Mouse (Mus musculus): ENCODE results near the gene Nmur2.

Gene Nmur2

DNA sequence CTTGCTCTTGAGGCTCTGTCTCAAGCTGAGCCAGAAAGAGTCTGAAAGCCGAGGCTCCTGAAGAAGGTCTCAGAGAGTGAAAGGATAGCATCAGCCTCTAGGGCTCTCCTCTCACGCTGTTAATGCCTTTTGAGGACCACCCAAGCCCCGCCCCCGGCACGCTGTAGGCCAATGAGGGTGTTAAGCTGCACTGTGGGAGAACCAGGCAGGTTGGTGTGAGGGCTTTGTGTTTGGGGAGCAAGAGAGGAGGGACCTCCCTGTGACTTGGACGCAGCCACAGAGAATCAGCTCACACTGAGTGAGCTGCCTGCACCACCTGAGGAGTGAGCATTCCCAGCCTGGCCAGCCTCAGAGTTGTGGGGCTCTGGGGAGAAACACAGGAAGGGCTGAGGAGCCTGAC is at the start of gene Nmur2:
Nmur2 (minus strand) TSS at position 94 of the 400 bp plus-strand sequence.
- peak; percentile 5 for DNase-seq (ENCODE audit: low spot score)

DNA sequence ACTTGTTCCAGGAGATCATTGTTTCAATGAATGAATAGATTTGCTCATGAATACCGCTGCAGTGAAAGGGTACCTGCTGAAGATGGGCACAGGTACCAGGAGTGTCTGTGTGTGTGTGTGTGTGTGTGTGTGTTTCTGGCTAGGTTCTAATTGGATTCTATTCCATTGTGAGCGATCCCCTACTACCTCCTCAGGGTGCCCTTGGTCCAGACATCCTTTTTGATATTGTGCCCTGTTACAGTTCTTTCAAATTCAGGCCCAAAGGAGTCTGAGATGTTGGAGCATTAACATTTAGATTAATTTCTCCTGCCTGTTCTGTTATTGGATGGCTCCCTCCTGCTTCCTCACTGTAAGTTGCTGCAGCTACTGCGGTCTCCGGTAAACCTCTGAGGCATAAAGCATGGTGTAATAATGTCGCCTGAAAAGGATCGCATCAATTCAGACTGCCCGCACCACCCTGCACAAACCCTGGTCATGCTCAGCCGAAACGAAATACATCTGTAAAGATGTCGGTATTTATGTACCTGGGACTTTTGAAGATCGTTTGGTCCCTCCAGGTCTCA is 48.4 kb upstream of the Nmur2 start:
- DNase-seq (ENCODE audit: low spot score): no peak

DNA sequence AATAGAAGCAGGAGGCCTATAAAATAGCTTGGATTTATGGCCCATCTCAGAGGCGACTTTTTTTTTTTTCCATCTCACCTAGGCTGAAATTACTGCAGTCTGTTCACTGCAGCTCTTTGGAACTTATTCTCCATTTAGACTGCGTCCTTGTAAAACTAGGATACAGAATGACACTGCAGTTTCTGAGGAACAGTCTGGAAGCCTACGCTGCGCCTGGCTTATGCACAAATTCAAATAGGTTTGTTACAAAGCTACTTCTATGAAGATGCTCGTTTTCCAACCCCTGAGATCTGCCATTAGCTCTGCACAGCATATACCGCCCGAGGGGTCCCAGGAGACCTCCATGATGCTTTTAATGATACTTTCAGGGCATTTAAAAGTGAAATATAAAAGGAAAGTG is 31.3 kb upstream of the Nmur2 start:
- DNase-seq (ENCODE audit: low spot score): no peak

DNA sequence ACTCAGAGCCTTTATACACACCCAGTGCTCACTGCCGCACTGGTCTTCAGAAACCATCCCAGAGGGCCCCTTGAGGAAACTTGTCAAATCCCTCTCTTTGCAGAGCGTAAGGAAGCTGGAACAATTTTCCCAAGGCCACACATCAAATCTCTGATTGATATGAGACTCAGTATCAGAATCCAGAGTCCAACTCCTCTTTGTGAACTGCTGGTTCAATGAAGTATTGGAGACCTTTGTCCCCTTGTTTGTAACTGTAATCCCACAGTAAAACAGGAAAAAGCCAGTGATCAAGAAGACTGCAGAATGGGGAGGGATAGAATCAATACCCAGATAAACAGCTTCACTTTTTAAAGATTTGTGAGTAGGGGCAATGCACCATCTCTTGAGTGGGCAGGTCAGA is 28.8 kb upstream of the Nmur2 start:
- no peak for DNase-seq (ENCODE audit: low spot score)

DNA sequence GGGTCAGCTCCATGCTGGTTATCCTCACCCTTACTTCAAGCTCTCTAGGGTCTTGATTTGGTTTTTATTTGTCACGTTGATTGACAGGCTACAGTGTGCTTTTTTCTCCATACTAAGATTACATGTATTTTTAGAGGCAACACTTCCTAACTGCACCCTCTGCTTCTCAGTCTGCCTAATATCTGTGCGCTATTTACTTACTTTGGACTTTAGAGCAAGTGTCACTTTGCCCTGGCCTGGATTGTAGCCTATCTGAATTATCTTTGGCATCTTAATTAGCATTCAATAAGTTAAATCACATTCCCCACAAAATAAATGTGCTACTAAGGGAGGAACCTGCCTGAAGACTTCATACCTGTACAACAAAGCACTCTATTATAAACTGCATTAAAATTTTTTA is 24.3 kb upstream of the Nmur2 start:
- no peak for DNase-seq (ENCODE audit: low spot score)

DNA sequence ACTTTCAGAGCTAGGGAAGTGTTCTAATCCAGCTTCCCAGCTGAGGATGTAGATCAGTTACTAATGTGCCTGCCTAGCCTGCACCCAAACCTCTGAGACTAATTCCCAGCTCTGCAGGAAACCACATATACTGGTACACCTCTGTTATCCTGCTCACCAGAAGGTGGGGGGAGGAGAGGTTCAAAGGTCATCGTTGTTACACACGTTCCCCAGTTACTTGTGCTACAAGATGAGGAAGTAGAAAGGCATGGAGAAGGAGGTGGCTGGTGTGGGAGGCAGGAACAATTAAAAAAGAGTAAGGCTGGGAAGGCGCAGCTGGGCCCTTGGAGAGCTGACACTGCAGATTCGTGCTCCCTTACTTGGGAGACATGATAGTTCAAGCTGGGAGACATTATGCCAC is 23.8 kb upstream of the Nmur2 start:
- DNase-seq (ENCODE audit: low spot score): no peak

GRCm38 (mm10) chr11:56059236-56059635 is 18.4 kb upstream of the Nmur2 start:
- no peak for DNase-seq (ENCODE audit: low spot score)

- DNase-seq (ENCODE audit: low spot score): no peak
These were observed 13.6 kb upstream of the Nmur2 start for GRCm38 (mm10) chr11:56054439-56054838.

DNA sequence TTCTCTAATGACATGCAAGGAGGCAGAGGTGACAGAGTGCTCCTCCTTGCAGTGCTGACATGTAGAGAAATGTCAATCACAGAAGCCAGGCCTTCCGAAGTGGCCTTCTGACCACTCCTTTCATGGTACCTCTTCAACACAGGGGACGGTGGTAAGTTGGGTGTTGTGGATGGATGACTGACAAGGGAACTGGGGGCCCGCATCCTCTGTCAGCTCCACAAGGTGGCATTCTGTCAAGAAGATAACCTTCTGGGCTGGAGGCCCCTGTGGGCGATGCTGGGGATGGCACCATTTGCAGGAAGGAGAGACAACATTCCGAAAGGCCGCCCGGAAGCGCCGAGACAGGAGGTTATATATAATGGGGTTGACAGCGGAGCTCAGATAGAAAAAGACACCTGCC is 14.0 kb downstream of the Nmur2 start:
- no peak for DNase-seq (ENCODE audit: low spot score)

DNA sequence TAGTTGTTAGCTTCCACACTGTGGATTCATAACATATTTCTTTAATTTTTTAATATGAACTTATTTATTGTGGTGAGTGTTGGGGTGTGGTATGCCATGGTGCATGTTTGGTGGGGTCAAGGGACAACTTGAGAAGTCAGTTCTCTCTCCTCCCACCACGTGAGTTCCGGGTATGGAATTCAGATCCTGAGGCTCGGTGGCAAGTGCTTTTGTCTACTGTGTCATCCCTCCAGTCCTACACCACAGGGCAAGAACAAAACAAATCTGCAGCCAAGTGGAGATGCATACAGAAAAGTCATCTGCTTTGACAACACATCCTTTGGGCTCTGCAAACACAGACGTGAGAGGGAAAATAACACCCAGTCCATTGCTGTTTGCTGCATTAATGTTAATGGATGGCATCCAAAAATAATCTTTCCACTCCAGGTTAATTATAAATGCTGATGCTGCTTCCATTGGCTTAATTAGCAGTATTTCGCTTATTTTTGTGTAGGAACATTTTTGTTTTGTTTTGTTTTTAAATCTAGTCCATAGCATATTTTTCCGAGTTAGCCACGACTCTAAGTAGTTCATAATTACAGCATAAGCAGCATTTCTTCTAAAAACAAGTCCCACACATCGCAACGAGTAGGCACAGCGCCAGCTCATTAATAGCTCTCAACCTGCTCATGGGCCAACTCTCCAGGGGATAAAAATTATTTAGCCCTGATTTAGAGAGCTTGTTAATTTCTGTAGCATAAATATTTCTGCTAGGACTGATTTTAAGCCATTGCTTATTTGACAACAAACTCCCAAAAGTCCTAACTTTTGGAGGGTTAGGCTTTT is 14.9 kb downstream of the Nmur2 start:
- DNase-seq (ENCODE audit: low spot score): no peak

GRCm38 (mm10) chr11:56013510-56014057 is 27.2 kb downstream of the Nmur2 start:
- DNase-seq (ENCODE audit: low spot score): no peak

DNA sequence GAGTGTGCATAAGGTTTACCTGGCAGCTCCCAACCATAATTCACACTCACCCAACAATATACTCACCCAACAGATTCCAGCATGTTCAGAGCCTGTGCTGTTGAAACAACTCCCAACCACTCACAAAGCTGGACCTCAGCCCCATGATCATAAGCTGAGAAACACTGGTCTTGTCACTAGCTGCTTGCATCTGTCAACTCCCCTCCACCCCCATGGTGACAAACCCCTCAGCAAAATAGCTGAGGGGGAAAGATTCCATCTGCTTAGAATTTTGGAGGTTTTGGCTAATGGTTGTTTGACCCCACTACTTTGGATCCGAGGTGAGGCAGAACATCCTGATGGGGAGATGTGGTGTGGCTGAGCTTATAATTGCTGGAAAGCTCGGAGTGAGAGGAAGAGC is 28.4 kb downstream of the Nmur2 start:
- DNase-seq (ENCODE audit: low spot score): no peak

DNA sequence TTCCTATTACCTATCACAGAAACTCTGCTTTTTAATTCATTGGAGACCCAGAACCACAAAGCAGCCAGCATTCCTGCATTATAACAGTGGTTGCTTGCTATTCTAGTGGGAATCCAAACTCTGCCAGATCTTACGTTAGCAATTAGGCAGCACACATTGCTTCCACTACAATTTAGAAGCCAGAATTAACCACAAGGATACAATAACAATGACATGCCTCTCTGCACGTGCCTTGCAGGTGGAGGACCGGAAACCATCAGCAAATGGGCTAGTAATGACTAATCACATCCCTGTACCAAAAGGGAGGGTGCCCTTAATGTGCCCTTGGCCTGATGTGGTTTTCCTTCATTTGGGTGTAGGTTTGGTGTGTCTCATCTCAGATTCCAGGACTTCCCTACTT is 32.5 kb downstream of the Nmur2 start:
- no peak for DNase-seq (ENCODE audit: low spot score)

GRCm38 (mm10) chr11:55992799-55993198 is 48.0 kb downstream of the Nmur2 start:
- no peak for DNase-seq (ENCODE audit: low spot score)

- no peak for DNase-seq (ENCODE audit: low spot score)
These were observed 48.7 kb downstream of the Nmur2 start for GRCm38 (mm10) chr11:55992148-55992547.

GRCm38 (mm10) chr11:55991505-55992066 is 49.2 kb downstream of the Nmur2 start:
- DNase-seq (ENCODE audit: low spot score): peak; percentile 14

DNA sequence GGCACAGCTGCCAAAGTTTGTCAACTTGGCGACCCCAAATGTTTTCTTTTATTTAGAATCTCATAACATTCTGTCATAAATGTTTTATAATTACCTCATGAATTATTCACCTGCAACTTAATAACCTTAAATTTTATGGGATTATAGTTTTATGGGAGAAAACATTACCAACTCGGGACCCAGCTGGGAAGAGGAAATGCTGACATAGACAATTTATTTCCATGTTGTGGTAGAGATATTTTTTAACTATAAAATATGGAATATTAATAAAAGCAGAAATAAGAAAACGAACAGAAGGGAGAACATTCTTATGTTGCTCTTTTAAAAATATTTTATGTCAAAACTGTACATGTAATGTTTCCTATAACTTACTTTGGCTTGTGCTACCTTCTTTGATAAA is 56.2 kb downstream of the Nmur2 start:
- no peak for DNase-seq (ENCODE audit: low spot score)

DNA sequence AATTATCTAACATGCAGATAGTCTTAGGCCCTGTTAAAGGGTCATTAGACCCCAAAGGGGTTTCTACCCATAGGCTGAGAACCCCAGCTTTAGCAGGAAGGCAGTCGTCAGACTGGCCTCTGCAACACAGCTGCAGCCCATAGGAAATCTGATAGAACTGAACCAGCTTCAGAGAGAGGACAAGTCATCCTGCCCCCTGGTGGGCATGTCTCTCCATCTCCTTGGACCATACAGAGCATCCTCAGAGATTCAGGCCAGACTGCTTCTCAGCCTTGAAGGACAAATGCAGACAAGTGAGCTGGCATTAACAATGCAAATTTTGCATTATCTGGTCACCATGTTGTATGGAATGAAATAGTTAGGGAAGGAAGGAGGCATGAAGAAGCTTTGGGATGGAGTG is 59.2 kb downstream of the Nmur2 start:
- peak; percentile 6 for DNase-seq (ENCODE audit: low spot score)

- no peak for DNase-seq (ENCODE audit: low spot score)
These were observed 62.7 kb downstream of the Nmur2 start for GRCm38 (mm10) chr11:55978146-55978545.
